Mouse (Mus musculus) kidney, adult 8-10 months (tissue): ENCODE measurements at regions not wholly inside any gene's neighbourhood (a gene's known extent, or its start where the extent isn't known, plus 50 kb on each side); places are given as distances from the start of the nearest gene placed in this dataset.

Experiments
- DNase-seq, 2 experiments: peaks; one replicate each; pipeline ENCODE4 v3.0.0; 2022

- no peak for DNase-seq
Observed at GRCm38 (mm10) chr13:98438206-98438605, 53.6 kb downstream of the Gm10320 start.

GRCm38 (mm10) chr13:98436961-98437360 lies 54.8 kb downstream of the Gm10320 start:
- DNase-seq: no peak

GRCm38 (mm10) chr13:98435245-98435975 lies 56.4 kb downstream of the Gm10320 start:
- DNase-seq: no peak

- no peak for DNase-seq
Observed at GRCm38 (mm10) chr13:98429851-98430250, 62.0 kb downstream of the Gm10320 start.

- DNase-seq: peak in 1 of 2 experiments; percentile 13
Observed at GRCm38 (mm10) chr13:98427660-98428059, 64.1 kb downstream of the Gm10320 start.

- no peak for DNase-seq
Observed at GRCm38 (mm10) chr13:98425026-98425425, 66.8 kb downstream of the Gm10320 start.

GRCm38 (mm10) chr13:98424000-98424399 lies 67.8 kb downstream of the Gm10320 start:
- peak; percentile 13 to 27 for DNase-seq

GRCm38 (mm10) chr13:98420419-98421043 lies 66.5 kb downstream of the Foxd1 start:
- no peak for DNase-seq

- DNase-seq: peak in 1 of 2 experiments; percentile 36
Observed at GRCm38 (mm10) chr13:98417736-98418135, 63.7 kb downstream of the Foxd1 start.

GRCm38 (mm10) chr13:98416457-98416856 lies 62.4 kb downstream of the Foxd1 start:
- peak in 1 of 2 experiments; percentile 22 for DNase-seq

GRCm38 (mm10) chr13:98414851-98415250 lies 60.8 kb downstream of the Foxd1 start:
- DNase-seq: peak; percentile 59 to 65

- DNase-seq: no peak
Observed at GRCm38 (mm10) chr13:98413233-98413632, 59.2 kb downstream of the Foxd1 start.
